Mouse (Mus musculus) forebrain, embryonic 13.5 days (tissue): ENCODE measurements around the gene Crot. TPM values are rescaled to one million over a fixed set of nuclear protein-coding genes. Genes with fewer than 3 reads are reported as not detected.

Source experiments
- ATAC-seq: fragments of 200-750 bp; cut with Nextera tagmentation; 2 replicates; pipeline ENCODE4 v1.8.0; 2017
- H3K27ac ChIP-seq: fragments of 300-500 bp; sonication (generic); 2 replicates; pipeline ENCODE4 v1.5.1; 2015; ENCODE audit warnings: inconsistent platforms, mild to moderate bottlenecking, moderate library complexity
- H3K27me3 ChIP-seq: fragments of 300-500 bp; sonication (generic); 2 replicates; pipeline ENCODE4 v1.6.1; 2015; ENCODE audit warnings: mild to moderate bottlenecking, inconsistent platforms
- H3K36me3 ChIP-seq: fragments of 300-500 bp; sonication (generic); 2 replicates; pipeline ENCODE4 v1.6.1; 2015; ENCODE audit warnings: mild to moderate bottlenecking, inconsistent platforms; ENCODE audit not compliant: poor library complexity, severe bottlenecking
- H3K4me1 ChIP-seq: fragments of 300-500 bp; sonication (generic); 2 replicates; pipeline ENCODE4 v1.6.1; 2015; ENCODE audit warnings: inconsistent platforms
- H3K4me2 ChIP-seq: fragments of 300-500 bp; sonication (generic); 2 replicates; pipeline ENCODE4 v1.6.1; 2015; ENCODE audit warnings: inconsistent platforms, mild to moderate bottlenecking, moderate library complexity
- H3K4me3 ChIP-seq: fragments of 300-500 bp; sonication (generic); 2 replicates; pipeline ENCODE4 v1.5.1; 2015; ENCODE audit warnings: mild to moderate bottlenecking, inconsistent platforms
- H3K9ac ChIP-seq: fragments of 300-500 bp; sonication (generic); 2 replicates; pipeline ENCODE4 v1.6.1; 2015; ENCODE audit warnings: mild to moderate bottlenecking, inconsistent platforms
- H3K9me3 ChIP-seq: fragments of 300-500 bp; sonication (generic); replicated peaks from 2 replicates; pipeline ENCODE4 v1.6.1; 2016; ENCODE audit warnings: inconsistent platforms
- WGBS: fragments of 180-500 bp; shearing (Covaris S2); methylation state at CpG from one replicate; pipeline ENCODE4 v1.1.7; 2015; 5-methylcytosine and 5-hydroxymethylcytosine counted together
- polyA plus RNA-seq: library from polyadenylated mRNA; unstranded; fragments of >200 nt; fragmentation: Nextera tagmentation; extraction: Ambion mirVana; gene quantifications from 2 replicates; pipeline ENCODE4 v1.2.1, GENCODE M21; 2015

Crot gene
- polyA plus RNA-seq, 1 experiment from 2014 or later, result 23.7 TPM

- H3K36me3 ChIP-seq, result no peaks in the 10 kb centered on the region
- H3K4me1 ChIP-seq, result no peaks in the 10 kb centered on the region
- no peaks in the 10 kb centered on the region for H3K27me3 ChIP-seq
- 83% methylated on average over 9 of the region's 9 CpGs for WGBS
- no peak overlapping the region for H3K27ac ChIP-seq
- no peak overlapping the region for H3K4me2 ChIP-seq
- no peak for ATAC-seq
- 0 out of 2 replicates have a peak, but pooled peaks cover 6% of the 10 kb centered on the region for H3K9me3 ChIP-seq
- H3K4me3 ChIP-seq, result no peak overlapping the region
- H3K9ac ChIP-seq, result no peak overlapping the region
Observed at GRCm38 (mm10) chr5:8928440-8928839, 68.7 kb downstream of the Crot start.

GRCm38 (mm10) chr5:8917069-8917468 lies 80.1 kb downstream of the Crot start:
- Histone ChIP-seq H3K9me3 (no peaks in the 10 kb centered on the region), H3K4me2 (no peak overlapping the region), H3K4me3 (no peak overlapping the region), H3K27ac (no peak overlapping the region), H3K27me3 (no peaks in the 10 kb centered on the region), H3K36me3 (no peaks in the 10 kb centered on the region), H3K4me1 (no peaks in the 10 kb centered on the region), H3K9ac (no peak overlapping the region)
- ATAC-seq, result no peak
- WGBS, result 81% methylated on average over 6 of the region's 6 CpGs

GRCm38 (mm10) chr5:8916400-8916799 lies 80.7 kb downstream of the Crot start:
- no peak overlapping the region for H3K4me3 ChIP-seq
- no peak for ATAC-seq
- H3K9me3 ChIP-seq, result no peaks in the 10 kb centered on the region
- no peak overlapping the region for H3K4me2 ChIP-seq
- H3K27ac ChIP-seq, result no peak overlapping the region
- no peaks in the 10 kb centered on the region for H3K4me1 ChIP-seq
- H3K9ac ChIP-seq, result no peak overlapping the region
- 77% methylated on average over 2 of the region's 2 CpGs for WGBS
- no peaks in the 10 kb centered on the region for H3K36me3 ChIP-seq
- H3K27me3 ChIP-seq, result no peaks in the 10 kb centered on the region

Other genes starting within 250 kb of the Crot start
- gene Abcb1b, start 199.2 kb downstream of the Crot start, polyA plus RNA-seq, result 0.77 and 1.3 TPM in 2 replicates
- gene Abcb4, start 103.6 kb downstream of the Crot start, polyA plus RNA-seq, result 0.45 and 0.96 TPM in 2 replicates
- 18.4 and 19.6 TPM in 2 replicates for gene Tmem243, start 103.3 kb upstream of the Crot start, polyA plus RNA-seq
- 63.1 and 68.0 TPM in 2 replicates for gene Dmtf1, start 164.5 kb upstream of the Crot start, polyA plus RNA-seq